Mouse (Mus musculus) intestine, embryonic 15.5 days (tissue): ENCODE measurements around the gene Phf5a. TPM values are rescaled to one million over a fixed set of nuclear protein-coding genes. Genes with fewer than 3 reads are reported as not detected.
A peak's percentile ranks its signal among the peaks of the same experiment; 100 is the strongest.

Experiments
- ATAC-seq: fragments of 200-750 bp; cut with Nextera tagmentation; 2 replicates; pipeline ENCODE4 v1.8.0; 2017; ENCODE audit warnings: moderate TSS enrichment, moderate library complexity
- H3K27ac ChIP-seq: fragments of 300-500 bp; sonication (generic); 2 replicates; pipeline ENCODE4 v1.5.1; 2015; ENCODE audit warnings: mild to moderate bottlenecking, inconsistent platforms
- H3K27me3 ChIP-seq: fragments of 300-500 bp; sonication (generic); replicated peaks from 2 replicates; pipeline ENCODE4 v1.6.1; 2015; ENCODE audit warnings: inconsistent platforms
- H3K36me3 ChIP-seq: fragments of 300-500 bp; sonication (generic); 2 replicates; pipeline ENCODE4 v1.6.1; 2015; ENCODE audit warnings: inconsistent platforms
- H3K4me1 ChIP-seq: fragments of 300-500 bp; sonication (generic); replicated peaks from 2 replicates; pipeline ENCODE4 v1.6.1; 2015; ENCODE audit warnings: inconsistent platforms
- H3K4me2 ChIP-seq: fragments of 300-500 bp; sonication (generic); replicated peaks from 2 replicates; pipeline ENCODE4 v1.6.1; 2015; ENCODE audit warnings: mild to moderate bottlenecking, inconsistent platforms
- H3K4me3 ChIP-seq: fragments of 300-500 bp; sonication (generic); replicated peaks from 2 replicates; pipeline ENCODE4 v1.5.1; 2015; ENCODE audit warnings: inconsistent platforms
- H3K9ac ChIP-seq: fragments of 300-500 bp; sonication (generic); 2 replicates; pipeline ENCODE4 v1.6.1; 2015; ENCODE audit warnings: inconsistent platforms
- H3K9me3 ChIP-seq: fragments of 300-500 bp; sonication (generic); 2 replicates; pipeline ENCODE4 v1.6.1; 2016; ENCODE audit warnings: inconsistent platforms
- WGBS: fragments of 180-500 bp; shearing (Covaris S2); methylation state at CpG from one replicate; pipeline ENCODE4 v1.1.7; 2015; 5-methylcytosine and 5-hydroxymethylcytosine counted together
- polyA plus RNA-seq: library from polyadenylated mRNA; unstranded; fragments of >200 nt; fragmentation: Nextera tagmentation; extraction: Ambion mirVana; gene quantifications from 2 replicates; pipeline ENCODE4 v1.2.1, GENCODE M21; 2015

The Phf5a gene
- polyA plus RNA-seq, 1 experiment from 2014 or later: 120 TPM

DNA sequence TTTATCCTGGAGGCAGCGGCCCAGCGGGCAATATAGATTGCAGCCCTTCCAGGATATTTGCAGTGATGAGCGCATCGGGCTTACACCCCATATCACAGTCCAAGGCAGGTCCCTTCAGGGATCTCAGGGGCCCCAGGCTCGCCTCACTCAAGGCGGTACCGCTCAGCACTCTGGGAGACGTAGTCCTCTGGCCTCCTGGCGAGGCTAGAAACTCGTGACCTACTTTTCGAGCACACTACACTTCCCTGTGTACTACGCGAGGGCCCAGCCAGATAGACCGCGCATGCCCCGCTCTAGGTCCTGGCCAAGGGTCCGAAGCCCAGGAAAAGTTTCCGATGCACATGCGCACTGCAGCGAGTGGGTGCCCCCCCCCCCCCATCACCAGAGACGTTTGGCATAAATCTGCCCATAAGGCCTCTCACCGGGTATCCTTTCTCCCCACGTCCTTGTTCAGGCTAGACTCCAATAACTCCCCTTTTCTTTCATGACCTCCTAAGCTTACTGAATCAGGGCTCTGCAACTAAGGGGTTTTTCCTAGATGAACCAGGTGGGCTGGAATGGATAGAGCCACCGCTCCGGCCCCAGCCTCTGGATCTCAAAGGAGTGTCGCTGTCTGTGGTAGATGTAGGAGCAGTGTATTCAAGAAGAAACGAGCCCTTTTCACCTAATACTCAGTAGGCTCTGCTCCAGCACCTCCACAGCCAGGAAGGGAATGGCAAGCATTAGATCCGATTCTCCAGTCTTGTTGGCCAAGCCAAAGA lies 15.5 kb downstream of the Phf5a start:
- ATAC-seq: peak; percentile 92
- H3K9me3 ChIP-seq: no peaks in the 10 kb centered on the region
- H3K4me3 ChIP-seq: peak overlapping the region; percentile 91
- H3K27ac ChIP-seq: peak overlapping the region; percentile 88
- H3K4me1 ChIP-seq: peaks cover 16% of the 10 kb centered on the region; the same call in 1 of the 2 replicates
- WGBS: under 1% methylated on average over 28 of the region's 28 CpGs
- H3K9ac ChIP-seq: peak overlapping the region; percentile 92
- H3K36me3 ChIP-seq: peaks cover 19% of the 10 kb centered on the region
- no peaks in the 10 kb centered on the region for H3K27me3 ChIP-seq
- peak overlapping the region; percentile 86 for H3K4me2 ChIP-seq

DNA sequence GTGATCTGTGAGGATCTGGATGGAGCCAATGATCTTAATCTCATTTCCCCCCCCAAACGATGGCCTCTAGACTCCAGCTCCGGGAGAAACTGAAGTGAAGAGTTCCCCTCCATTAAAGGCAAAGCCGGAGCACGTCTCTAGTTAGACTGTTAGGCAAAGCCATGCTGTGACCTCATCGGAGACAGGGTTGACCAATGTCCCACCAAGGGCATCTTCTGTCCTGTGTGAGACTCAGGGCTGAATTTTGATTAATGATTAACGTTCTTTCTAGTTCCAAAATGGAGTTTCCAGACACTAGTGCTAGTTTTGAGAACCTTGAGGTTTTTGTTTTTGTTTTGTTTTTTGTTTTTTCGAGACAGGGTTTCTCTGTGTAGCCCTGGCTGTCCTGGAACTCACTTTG lies 18.6 kb downstream of the Phf5a start:
- H3K27ac ChIP-seq: no peak overlapping the region
- H3K9me3 ChIP-seq: no peaks in the 10 kb centered on the region
- H3K4me1 ChIP-seq: peaks cover 11% of the 10 kb centered on the region; the same call in 1 of the 2 replicates
- no peak overlapping the region for H3K4me3 ChIP-seq
- no peak overlapping the region for H3K9ac ChIP-seq
- 77% methylated on average over 7 of the region's 7 CpGs for WGBS
- no peaks in the 10 kb centered on the region for H3K27me3 ChIP-seq
- H3K36me3 ChIP-seq: peaks cover 38% of the 10 kb centered on the region
- no peak for ATAC-seq
- H3K4me2 ChIP-seq: no peak overlapping the region

DNA sequence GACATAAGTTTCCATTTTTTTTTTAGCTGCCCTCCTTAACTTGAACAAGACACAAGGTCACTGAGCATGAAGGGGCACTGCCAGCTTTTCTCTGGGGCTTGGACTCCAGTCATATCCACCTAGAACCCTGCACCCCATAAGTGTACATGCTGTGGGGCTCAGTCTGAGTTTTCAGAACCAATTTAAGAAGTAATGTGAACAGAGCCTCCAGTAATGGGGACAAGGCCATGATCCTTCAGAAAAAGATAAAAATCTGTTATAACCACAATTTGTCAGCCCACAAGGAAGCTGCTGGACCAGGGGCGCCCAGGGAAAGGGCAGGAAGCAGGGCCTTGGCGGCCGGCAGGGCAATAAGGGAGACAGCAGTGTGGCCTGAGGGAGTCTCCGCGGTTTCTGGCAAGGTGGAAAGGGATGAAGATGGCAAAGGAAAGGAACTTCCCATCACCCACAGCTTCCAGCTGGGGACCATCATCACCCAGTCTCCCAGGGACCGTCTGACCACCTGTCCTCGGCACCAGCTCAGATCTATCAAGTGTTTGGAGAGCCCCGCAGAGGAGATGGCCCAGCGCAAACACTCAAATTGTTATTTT lies 19.2 kb downstream of the Phf5a start:
- Histone ChIP-seq H3K27ac (no peak overlapping the region), H3K4me2 (no peak overlapping the region), H3K9me3 (no peaks in the 10 kb centered on the region), H3K4me3 (no peak overlapping the region), H3K4me1 (peaks cover 11% of the 10 kb centered on the region; the same call in 1 of the 2 replicates), H3K9ac (no peak overlapping the region), H3K36me3 (peaks cover 38% of the 10 kb centered on the region), H3K27me3 (no peaks in the 10 kb centered on the region)
- no peak for ATAC-seq
- 80% methylated on average over 9 of the region's 9 CpGs for WGBS

DNA sequence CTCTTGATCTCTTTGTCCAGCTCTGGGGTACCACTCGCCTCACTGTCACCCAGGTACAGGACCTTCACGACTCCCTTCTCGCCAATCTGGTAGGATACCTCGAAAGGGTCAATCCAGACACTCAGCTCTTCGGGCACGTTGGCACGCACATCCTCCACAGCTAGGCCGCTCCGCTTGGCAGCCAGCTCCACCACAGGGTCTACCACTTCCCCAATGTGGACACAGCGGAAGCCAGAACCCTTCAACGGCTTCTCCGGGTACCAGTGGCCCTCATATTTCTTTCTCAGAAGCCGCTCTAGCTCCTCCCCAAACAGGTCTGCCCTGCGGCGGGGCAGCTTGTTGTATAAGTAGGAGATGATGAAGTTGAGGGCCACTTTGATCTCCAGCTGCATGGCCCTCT lies 20.3 kb downstream of the Phf5a start:
- no peak for ATAC-seq
- no peak overlapping the region for H3K4me3 ChIP-seq
- H3K4me2 ChIP-seq: no peak overlapping the region
- H3K27me3 ChIP-seq: no peaks in the 10 kb centered on the region
- 94% methylated on average over 15 of the region's 15 CpGs for WGBS
- peaks cover 38% of the 10 kb centered on the region for H3K36me3 ChIP-seq
- H3K4me1 ChIP-seq: peaks cover 11% of the 10 kb centered on the region; the same call in 1 of the 2 replicates
- H3K9me3 ChIP-seq: no peaks in the 10 kb centered on the region
- H3K27ac ChIP-seq: no peak overlapping the region
- H3K9ac ChIP-seq: no peak overlapping the region

DNA sequence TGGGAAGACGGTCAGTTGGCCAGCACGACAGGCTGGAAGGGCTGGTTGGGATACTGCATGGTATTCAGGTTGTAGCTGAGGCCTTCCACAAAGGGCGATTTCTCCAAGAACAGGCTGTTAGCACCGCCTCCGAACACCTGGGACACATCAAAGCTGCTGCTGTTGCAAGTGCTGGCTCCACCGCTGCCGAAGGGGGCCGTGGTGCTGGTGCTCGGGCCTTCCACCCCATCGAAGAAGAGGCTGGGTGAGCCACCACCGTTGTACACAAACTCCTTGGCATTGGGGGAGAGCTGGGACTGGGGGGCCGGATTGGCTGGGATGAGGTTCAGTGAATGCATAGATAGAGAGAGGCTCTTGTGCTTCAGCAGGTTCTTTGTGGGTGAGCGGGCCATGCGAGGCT lies 21.0 kb downstream of the Phf5a start:
- H3K27me3 ChIP-seq: no peaks in the 10 kb centered on the region
- no peak overlapping the region for H3K9ac ChIP-seq
- ATAC-seq: no peak
- H3K4me3 ChIP-seq: no peak overlapping the region
- no peaks in the 10 kb centered on the region for H3K9me3 ChIP-seq
- peaks cover 38% of the 10 kb centered on the region for H3K36me3 ChIP-seq
- 77% methylated on average over 14 of the region's 14 CpGs for WGBS
- no peak overlapping the region for H3K4me2 ChIP-seq
- H3K4me1 ChIP-seq: peaks cover 9% of the 10 kb centered on the region; the same call in 1 of the 2 replicates
- no peak overlapping the region for H3K27ac ChIP-seq

DNA sequence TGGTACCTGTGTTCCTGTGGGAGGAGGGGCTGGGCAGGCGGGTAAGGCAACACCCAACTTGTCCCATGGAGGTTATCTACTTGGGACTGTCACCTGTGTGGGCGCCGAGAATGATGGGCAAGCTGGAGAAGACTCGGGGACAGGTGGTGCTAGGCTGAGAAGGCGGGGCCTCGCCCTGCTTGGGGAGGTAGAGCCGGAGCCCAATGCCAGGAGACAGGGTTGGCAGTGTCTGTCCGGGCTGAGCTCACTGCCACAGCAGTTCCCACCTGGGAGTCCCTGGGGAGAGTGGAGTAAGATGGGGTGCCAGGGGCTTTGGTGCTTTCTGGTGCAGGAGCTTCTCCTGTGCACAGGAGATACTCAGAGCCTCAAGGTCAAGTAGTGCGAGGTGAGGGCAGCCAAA lies 22.6 kb downstream of the Phf5a start:
- no peak overlapping the region for H3K9ac ChIP-seq
- WGBS: 83% methylated on average over 9 of the region's 9 CpGs
- no peak for ATAC-seq
- no peak overlapping the region for H3K4me2 ChIP-seq
- H3K36me3 ChIP-seq: peaks cover 38% of the 10 kb centered on the region
- H3K4me1 ChIP-seq: peaks cover 4% of the 10 kb centered on the region; the same call in 1 of the 2 replicates
- no peaks in the 10 kb centered on the region for H3K9me3 ChIP-seq
- H3K27ac ChIP-seq: no peak overlapping the region
- no peaks in the 10 kb centered on the region for H3K27me3 ChIP-seq
- H3K4me3 ChIP-seq: no peak overlapping the region

DNA sequence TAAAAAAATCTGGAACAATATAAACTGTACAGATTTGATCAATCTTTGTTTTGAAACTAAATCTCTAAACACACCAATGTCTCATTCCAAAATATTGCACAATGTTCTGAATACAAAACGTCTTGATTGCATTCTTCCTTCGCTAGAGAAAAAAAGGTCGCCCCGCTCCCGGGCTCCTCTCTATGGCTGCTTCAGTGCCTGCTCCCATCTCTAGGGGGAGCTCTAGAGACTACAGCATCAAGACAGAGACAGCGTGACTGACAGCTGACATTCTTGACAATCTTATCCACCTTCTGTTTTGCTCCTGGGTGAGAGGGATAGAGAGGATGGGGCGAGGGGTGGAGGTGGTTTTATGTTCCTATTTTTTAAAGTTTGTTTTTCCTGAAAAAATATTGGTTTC lies 23.4 kb downstream of the Phf5a start:
- no peaks in the 10 kb centered on the region; the same call in 1 of the 2 replicates for H3K4me1 ChIP-seq
- ATAC-seq: no peak
- H3K9ac ChIP-seq: no peak overlapping the region
- WGBS: 43% methylated on average over 7 of the region's 7 CpGs
- H3K27ac ChIP-seq: no peak overlapping the region
- no peak overlapping the region for H3K4me2 ChIP-seq
- H3K4me3 ChIP-seq: no peak overlapping the region
- H3K9me3 ChIP-seq: no peaks in the 10 kb centered on the region
- H3K27me3 ChIP-seq: no peaks in the 10 kb centered on the region
- peaks cover 32% of the 10 kb centered on the region for H3K36me3 ChIP-seq

DNA sequence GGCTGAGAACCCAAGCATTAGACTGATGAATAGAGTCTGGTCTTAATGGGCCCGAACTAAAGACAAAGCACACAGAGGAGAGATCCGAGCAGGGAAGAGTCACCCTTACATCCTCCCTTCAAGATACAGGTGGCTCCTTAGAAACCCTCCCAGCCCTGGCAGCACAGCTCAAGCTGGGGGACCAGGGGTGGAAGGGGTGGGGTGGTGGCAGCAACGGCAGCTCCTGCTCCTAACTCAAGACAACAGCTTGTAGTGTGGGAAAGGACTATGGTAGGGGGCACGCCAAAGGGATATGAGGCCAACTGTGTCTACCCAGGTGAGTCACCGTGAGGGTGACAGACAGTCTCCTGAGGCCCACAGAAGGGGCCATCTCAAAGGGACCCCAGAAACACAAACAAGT lies 23.9 kb downstream of the Phf5a start:
- ATAC-seq: no peak
- Histone ChIP-seq H3K9ac (no peak overlapping the region), H3K4me3 (no peak overlapping the region), H3K27ac (no peak overlapping the region), H3K4me2 (no peak overlapping the region), H3K4me1 (no peaks in the 10 kb centered on the region; the same call in 1 of the 2 replicates), H3K9me3 (no peaks in the 10 kb centered on the region), H3K36me3 (peaks cover 32% of the 10 kb centered on the region), H3K27me3 (no peaks in the 10 kb centered on the region)
- 83% methylated on average over 5 of the region's 5 CpGs for WGBS

DNA sequence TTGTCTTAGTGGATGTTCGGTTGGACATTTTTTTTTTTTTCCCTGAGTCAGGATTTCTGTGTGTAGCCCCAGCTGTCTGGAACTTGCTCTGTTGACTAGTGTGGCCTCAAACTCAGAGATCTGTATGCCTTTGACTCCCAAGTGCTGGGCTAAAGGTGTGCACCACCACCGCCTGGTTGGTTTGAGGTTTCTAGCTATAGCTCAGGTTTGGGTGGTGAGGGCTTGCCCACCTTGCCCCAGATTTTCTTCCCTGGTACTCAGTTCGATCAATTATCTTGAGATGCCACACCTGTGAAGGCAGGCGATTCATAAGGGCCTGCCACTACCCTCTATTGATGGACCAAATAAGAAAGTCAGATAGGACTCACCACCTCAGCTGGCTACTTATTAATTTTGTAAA lies 24.6 kb downstream of the Phf5a start:
- no peak overlapping the region for H3K9ac ChIP-seq
- no peak overlapping the region for H3K4me2 ChIP-seq
- H3K4me3 ChIP-seq: no peak overlapping the region
- H3K9me3 ChIP-seq: no peaks in the 10 kb centered on the region
- H3K36me3 ChIP-seq: peaks cover 28% of the 10 kb centered on the region
- no peak for ATAC-seq
- H3K27ac ChIP-seq: no peak overlapping the region
- WGBS: 86% methylated on average over 4 of the region's 4 CpGs
- no peaks in the 10 kb centered on the region; the same call in 1 of the 2 replicates for H3K4me1 ChIP-seq
- no peaks in the 10 kb centered on the region for H3K27me3 ChIP-seq

DNA sequence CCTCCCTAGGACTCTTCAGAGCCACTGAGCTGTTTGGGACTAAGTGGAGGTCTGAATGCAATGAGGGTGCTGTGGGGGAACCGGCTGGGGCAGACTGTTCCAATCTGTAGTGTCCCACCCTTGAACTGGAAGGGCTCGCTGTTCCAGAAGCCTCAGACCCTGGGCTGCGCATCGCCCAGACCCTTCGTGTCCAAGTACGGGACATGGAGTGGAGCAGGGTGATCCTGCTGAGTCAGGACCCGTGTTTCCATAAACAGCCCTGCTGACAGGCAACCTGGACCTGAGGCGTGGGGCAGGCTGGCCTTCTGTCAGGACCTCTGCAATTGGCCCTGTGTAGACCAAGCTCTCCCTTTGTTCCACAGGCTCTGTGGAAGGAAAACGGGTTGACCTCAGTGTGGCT lies 25.0 kb downstream of the Phf5a start:
- Histone ChIP-seq H3K4me1 (no peaks in the 10 kb centered on the region; the same call in 1 of the 2 replicates), H3K9ac (no peak overlapping the region), H3K27me3 (no peaks in the 10 kb centered on the region), H3K9me3 (no peaks in the 10 kb centered on the region), H3K27ac (no peak overlapping the region), H3K4me2 (no peak overlapping the region), H3K36me3 (peaks cover 24% of the 10 kb centered on the region), H3K4me3 (no peak overlapping the region)
- 86% methylated on average over 9 of the region's 9 CpGs for WGBS
- no peak for ATAC-seq

DNA sequence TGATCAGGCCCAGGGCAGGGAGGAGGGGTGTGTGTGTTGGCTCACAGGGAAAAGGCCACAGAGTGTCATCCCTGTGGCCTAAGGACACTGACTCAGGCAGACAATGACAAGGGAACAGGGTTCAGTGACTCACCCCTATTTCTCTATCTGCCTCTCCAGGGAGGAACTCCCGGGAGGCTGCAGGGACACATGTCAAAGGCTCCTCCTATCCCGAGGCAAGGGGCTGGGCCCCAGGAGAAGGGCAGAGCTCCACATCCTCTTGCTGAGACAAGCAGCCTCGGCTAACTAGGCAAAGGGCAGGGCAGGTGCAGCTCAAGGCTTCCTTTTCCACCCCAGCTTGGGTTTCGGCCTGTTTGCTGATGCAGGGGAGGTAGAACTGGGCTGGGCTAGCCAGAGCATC lies 26.0 kb downstream of the Phf5a start:
- no peak overlapping the region for H3K4me3 ChIP-seq
- no peak overlapping the region for H3K9ac ChIP-seq
- H3K36me3 ChIP-seq: peaks cover 14% of the 10 kb centered on the region
- no peak overlapping the region for H3K4me2 ChIP-seq
- peak; percentile 93 for ATAC-seq
- peak overlapping the region; percentile 49; the same call in 1 of the 2 replicates for H3K27ac ChIP-seq
- WGBS: 25% methylated on average over 4 of the region's 4 CpGs
- no peaks in the 10 kb centered on the region for H3K27me3 ChIP-seq
- H3K4me1 ChIP-seq: no peaks in the 10 kb centered on the region; the same call in 1 of the 2 replicates
- H3K9me3 ChIP-seq: no peaks in the 10 kb centered on the region

DNA sequence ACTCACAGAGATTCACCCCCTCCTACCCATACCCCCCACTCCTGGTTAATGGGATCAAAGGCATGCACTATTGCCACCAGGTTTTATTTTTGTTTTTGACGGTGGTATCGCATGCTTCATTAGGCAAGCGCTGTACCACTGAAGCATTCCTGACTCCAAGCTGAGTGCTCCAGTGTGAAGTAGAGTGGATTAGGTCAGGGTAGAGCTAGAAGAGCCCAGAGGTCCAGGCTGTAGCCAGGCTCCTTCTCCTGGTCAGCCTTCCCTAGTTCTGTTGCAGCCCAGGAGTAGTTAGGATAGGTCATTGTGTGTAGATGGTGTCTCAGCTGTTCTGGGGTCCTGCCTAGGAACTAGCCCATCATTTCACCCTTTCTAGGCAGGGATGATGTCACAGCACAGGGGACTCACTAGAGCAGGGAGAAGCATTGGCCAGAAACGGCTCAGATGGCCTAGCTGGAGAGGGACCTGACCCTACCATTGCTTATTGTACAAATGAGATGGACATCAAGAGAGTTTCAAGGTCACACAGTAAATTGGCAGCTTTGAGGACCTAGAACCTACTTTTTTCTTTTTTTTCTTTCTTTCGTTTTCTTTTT lies 26.6 kb downstream of the Phf5a start:
- H3K4me2 ChIP-seq: no peak overlapping the region
- WGBS: 79% methylated on average over 5 of the region's 5 CpGs
- no peaks in the 10 kb centered on the region for H3K9me3 ChIP-seq
- no peak overlapping the region for H3K9ac ChIP-seq
- ATAC-seq: no peak
- H3K36me3 ChIP-seq: peaks cover 10% of the 10 kb centered on the region; the same call in 1 of the 2 replicates
- no peak overlapping the region for H3K4me3 ChIP-seq
- H3K4me1 ChIP-seq: no peaks in the 10 kb centered on the region; the same call in 1 of the 2 replicates
- H3K27ac ChIP-seq: peak overlapping the region; percentile 49; the same call in 1 of the 2 replicates
- H3K27me3 ChIP-seq: no peaks in the 10 kb centered on the region
